Mouse (Mus musculus) myocyte (in vitro differentiated cells): ENCODE data around the gene Map4k3.

Source experiments
- E2F4 ChIP-seq: IDR thresholded peaks from one replicate; pipeline ENCODE4 v1.6.1; 2011; ENCODE audit warnings: mild to moderate bottlenecking, control low read depth, moderate library complexity; ENCODE audit not compliant: insufficient read depth
- MAX ChIP-seq: IDR thresholded peaks from one replicate; pipeline ENCODE4 v1.6.1; 2011; ENCODE audit warnings: low read depth, mild to moderate bottlenecking, control low read depth
- POLR2A ChIP-seq: IDR thresholded peaks from one replicate; pipeline ENCODE4 v1.6.1; 2011; ENCODE audit warnings: low read depth, mild to moderate bottlenecking, control low read depth, moderate library complexity; ENCODE audit not compliant: insufficient read length
- POLR2AphosphoS2 ChIP-seq: IDR thresholded peaks from one replicate; pipeline ENCODE4 v1.6.1; 2011; ENCODE audit warnings: low read depth, control low read depth; ENCODE audit not compliant: insufficient read length
- USF1 ChIP-seq: IDR thresholded peaks from one replicate; pipeline ENCODE4 v1.6.1; 2011; ENCODE audit warnings: low read depth, mild to moderate bottlenecking, control low read depth, moderate library complexity

DNA sequence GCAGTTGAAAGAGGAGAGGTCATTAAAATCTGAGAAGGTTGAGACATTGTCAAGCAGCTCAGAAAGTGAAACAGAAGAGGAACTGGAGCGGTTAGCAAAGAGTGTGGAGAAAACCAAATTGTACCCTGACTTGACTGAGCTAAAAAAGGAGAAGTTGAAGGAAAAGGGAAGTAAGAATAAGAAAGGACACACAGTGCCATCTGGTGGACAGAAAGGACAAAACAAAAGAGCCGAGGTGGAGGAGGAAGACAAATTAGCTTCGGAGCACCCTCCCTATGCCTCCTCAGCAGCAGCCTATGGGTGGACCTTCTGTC is 163.7 kb downstream of the Map4k3 start:
- TF ChIP-seq POLR2AphosphoS2 (no peak), POLR2A (no peak), MAX (no peak), E2F4 (no peak), USF1 (no peak)
